Mouse (Mus musculus): ENCODE data around the gene Trim11.

DNA sequence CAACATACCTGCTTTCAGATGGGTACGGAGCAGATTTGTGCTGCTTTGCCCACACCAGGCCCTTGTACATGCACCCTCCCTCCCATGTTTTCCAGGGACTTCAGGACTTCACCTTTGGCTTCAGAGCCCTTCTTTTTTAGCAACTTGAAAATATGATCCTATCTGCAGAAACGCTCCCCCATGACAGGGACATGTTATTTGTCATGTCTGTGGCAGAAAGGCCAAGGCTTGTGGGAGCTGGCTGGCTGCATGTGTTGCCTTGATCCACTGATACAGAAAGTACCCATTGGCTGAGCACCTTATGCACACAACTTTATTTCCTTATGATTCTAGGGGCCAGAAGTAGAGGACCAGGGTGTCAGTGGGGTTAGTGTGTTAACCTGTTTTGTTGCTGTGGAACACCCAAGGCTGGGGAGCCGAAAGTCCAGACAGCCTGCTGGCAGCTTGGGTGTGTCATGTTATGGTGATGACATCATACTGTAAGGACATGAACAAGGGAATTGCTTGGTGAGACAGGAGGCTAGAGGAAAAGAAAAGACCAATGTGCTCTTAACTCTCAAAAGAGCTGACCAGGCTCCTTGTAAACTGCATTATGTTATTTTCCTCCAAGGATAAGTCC, 7.5 kb downstream of the Trim11 start:
- TF ChIP-seq CTCF (IDR thresholded peaks at IDR 0.05; ENCODE audit: insufficient read depth, low read depth, low read length): no peak
- no peak for TF ChIP-seq POLR2A (IDR thresholded peaks at IDR 0.05; ENCODE audit: insufficient read depth, low read depth, low read length)

Data from olfactory bulb, adult 2 months (tissue).